Mouse (Mus musculus): ENCODE measurements around the gene Slf1. TPM values are rescaled to one million over a fixed set of nuclear protein-coding genes. Genes with fewer than 3 reads are reported as not detected.
A peak's percentile ranks its signal among the peaks of the same experiment; 100 is the strongest.

The Slf1 gene
- total RNA-seq (2014; rRNA removed; ENCODE audit: low replicate concordance): 3.6 and 5.3 TPM in 2 replicates
- polyA plus RNA-seq (2015; fragmentation: Nextera tagmentation; extraction: Ambion mirVana): 25.3 and 26.6 TPM in 2 replicates

- TF ChIP-seq CTCF (IDR thresholded peaks at IDR 0.05; ENCODE audit: low read depth) (no peak), EP300 (IDR thresholded peaks at IDR 0.05; ENCODE audit: low read depth) (no peak)
- peak within 1 kb of the TSS; percentile 92 for H3K27ac ChIP-seq (ENCODE audit: low read depth)
- under 1% methylated on average over 64 of the region's 65 CpGs for WGBS
- no peaks in the 10 kb centered on the region for H3K4me1 ChIP-seq (ENCODE audit: control insufficient read depth, insufficient read depth)
- H3K9me3 ChIP-seq (replicated peaks; ENCODE audit: control insufficient read depth, low read length): no peaks in the 10 kb centered on the region
- peak; percentile 98 for ATAC-seq (ENCODE audit: insufficient read depth, low read depth)
- peak within 1 kb of the TSS; percentile 100 for H3K4me3 ChIP-seq (ENCODE audit: low read depth, low read length)
- H3K36me3 ChIP-seq (replicated peaks; ENCODE audit: control insufficient read depth, insufficient read depth, low read length): no peaks in the 10 kb centered on the region
- peak within 1 kb of the TSS; percentile 74 for H3K4me2 ChIP-seq (ENCODE audit: low read depth, low read length)
- peak within 1 kb of the TSS; percentile 84 for H3K9ac ChIP-seq (replicated peaks; ENCODE audit: low read depth, low read length)
- peak; percentile 85 for DNase-seq (ENCODE audit: low spot score)
- no peaks in the 10 kb centered on the region for H3K27me3 ChIP-seq (ENCODE audit: control insufficient read depth, insufficient read depth, low read length)
Measured at GRCm38 (mm10) chr13:77134931-77135620, at the start of gene Slf1, which contains the start of gene 2210408I21Rik. Gene Slf1 (minus strand): TSS chr13:77135473. Gene 2210408I21Rik (plus strand): TSS chr13:77135540.

- no peaks in the 10 kb centered on the region for H3K27me3 ChIP-seq (ENCODE audit: control insufficient read depth, insufficient read depth, low read length)
- H3K27ac ChIP-seq (ENCODE audit: low read depth): no peak overlapping the region
- no peak for ATAC-seq (ENCODE audit: insufficient read depth, low read depth)
Measured at GRCm38 (mm10) chr13:77177931-77178330, 42.7 kb upstream of the Slf1 start.

GRCm38 (mm10) chr13:77140890-77141289 lies 5.6 kb upstream of the Slf1 start:
- no peak overlapping the region for H3K4me2 ChIP-seq (ENCODE audit: low read depth, low read length)
- 86% methylated on average over 2 of the region's 2 CpGs for WGBS
- H3K4me3 ChIP-seq (ENCODE audit: low read depth, low read length): no peak overlapping the region
- no peaks in the 10 kb centered on the region for H3K4me1 ChIP-seq (ENCODE audit: control insufficient read depth, insufficient read depth)
- H3K36me3 ChIP-seq (replicated peaks; ENCODE audit: control insufficient read depth, insufficient read depth, low read length): no peaks in the 10 kb centered on the region
- DNase-seq (ENCODE audit: low spot score) (no peak), ATAC-seq (ENCODE audit: insufficient read depth, low read depth) (no peak)
- no peak for TF ChIP-seq CTCF (IDR thresholded peaks at IDR 0.05; ENCODE audit: low read depth)
- no peak for TF ChIP-seq EP300 (IDR thresholded peaks at IDR 0.05; ENCODE audit: low read depth)
- no peaks in the 10 kb centered on the region for H3K27me3 ChIP-seq (ENCODE audit: control insufficient read depth, insufficient read depth, low read length)
- no peaks in the 10 kb centered on the region for H3K9me3 ChIP-seq (replicated peaks; ENCODE audit: control insufficient read depth, low read length)
- H3K9ac ChIP-seq (replicated peaks; ENCODE audit: low read depth, low read length): no peak overlapping the region
- H3K27ac ChIP-seq (ENCODE audit: low read depth): no peak overlapping the region

More at GRCm38 (mm10) chr13:77177931-77178330, 42.7 kb upstream of the Slf1 start:
- Histone ChIP-seq H3K9ac (replicated peaks; ENCODE audit: low read depth, low read length) (no peak overlapping the region), H3K4me2 (ENCODE audit: low read depth, low read length) (no peak overlapping the region), H3K4me1 (ENCODE audit: control insufficient read depth, insufficient read depth) (no peaks in the 10 kb centered on the region), H3K9me3 (replicated peaks; ENCODE audit: control insufficient read depth, low read length) (no peaks in the 10 kb centered on the region), H3K4me3 (ENCODE audit: low read depth, low read length) (no peak overlapping the region), H3K36me3 (replicated peaks; ENCODE audit: control insufficient read depth, insufficient read depth, low read length) (no peaks in the 10 kb centered on the region)
- no peak for DNase-seq (ENCODE audit: low spot score)
- TF ChIP-seq EP300 (IDR thresholded peaks at IDR 0.05; ENCODE audit: low read depth) (no peak), CTCF (IDR thresholded peaks at IDR 0.05; ENCODE audit: low read depth) (no peak)

GRCm38 (mm10) chr13:77135621-77135981 lies 328 bp upstream of the Slf1 start:
- no peak for TF ChIP-seq EP300 (IDR thresholded peaks at IDR 0.05; ENCODE audit: low read depth)
- no peak for TF ChIP-seq CTCF (IDR thresholded peaks at IDR 0.05; ENCODE audit: low read depth)
- Histone ChIP-seq H3K4me3 (ENCODE audit: low read depth, low read length) (peak overlapping the region; percentile 100), H3K9ac (replicated peaks; ENCODE audit: low read depth, low read length) (peak overlapping the region; percentile 84), H3K4me1 (ENCODE audit: control insufficient read depth, insufficient read depth) (no peaks in the 10 kb centered on the region), H3K9me3 (replicated peaks; ENCODE audit: control insufficient read depth, low read length) (no peaks in the 10 kb centered on the region), H3K4me2 (ENCODE audit: low read depth, low read length) (peak overlapping the region; percentile 74), H3K27me3 (ENCODE audit: control insufficient read depth, insufficient read depth, low read length) (no peaks in the 10 kb centered on the region), H3K27ac (ENCODE audit: low read depth) (peak overlapping the region; percentile 92), H3K36me3 (replicated peaks; ENCODE audit: control insufficient read depth, insufficient read depth, low read length) (no peaks in the 10 kb centered on the region)
- WGBS: under 1% methylated on average over 11 of the region's 11 CpGs
- ATAC-seq (ENCODE audit: insufficient read depth, low read depth) (peak; percentile 31), DNase-seq (ENCODE audit: low spot score) (no peak)

GRCm38 (mm10) chr13:77131132-77131531 lies 4.1 kb downstream of the Slf1 start:
- H3K9ac ChIP-seq (replicated peaks; ENCODE audit: low read depth, low read length): no peak overlapping the region
- no peaks in the 10 kb centered on the region for H3K27me3 ChIP-seq (ENCODE audit: control insufficient read depth, insufficient read depth, low read length)
- no peaks in the 10 kb centered on the region for H3K36me3 ChIP-seq (replicated peaks; ENCODE audit: control insufficient read depth, insufficient read depth, low read length)
- H3K4me1 ChIP-seq (ENCODE audit: control insufficient read depth, insufficient read depth): no peaks in the 10 kb centered on the region
- no peaks in the 10 kb centered on the region for H3K9me3 ChIP-seq (replicated peaks; ENCODE audit: control insufficient read depth, low read length)
- no peak for TF ChIP-seq EP300 (IDR thresholded peaks at IDR 0.05; ENCODE audit: low read depth)
- H3K27ac ChIP-seq (ENCODE audit: low read depth): peak overlapping the region; percentile 69
- 43% methylated on average over 2 of the region's 2 CpGs for WGBS
- H3K4me2 ChIP-seq (ENCODE audit: low read depth, low read length): no peak overlapping the region
- ATAC-seq (ENCODE audit: insufficient read depth, low read depth): no peak
- no peak overlapping the region for H3K4me3 ChIP-seq (ENCODE audit: low read depth, low read length)
- peak; percentile 31 for DNase-seq (ENCODE audit: low spot score)

- WGBS: 81% methylated on average over 2 of the region's 2 CpGs
- no peak overlapping the region for H3K9ac ChIP-seq (replicated peaks; ENCODE audit: low read depth, low read length)
- no peaks in the 10 kb centered on the region for H3K9me3 ChIP-seq (replicated peaks; ENCODE audit: control insufficient read depth, low read length)
- no peaks in the 10 kb centered on the region for H3K27me3 ChIP-seq (ENCODE audit: control insufficient read depth, insufficient read depth, low read length)
- no peak overlapping the region for H3K4me3 ChIP-seq (ENCODE audit: low read depth, low read length)
- H3K27ac ChIP-seq (ENCODE audit: low read depth): no peak overlapping the region
- no peak for TF ChIP-seq CTCF (IDR thresholded peaks at IDR 0.05; ENCODE audit: low read depth)
- TF ChIP-seq EP300 (IDR thresholded peaks at IDR 0.05; ENCODE audit: low read depth): no peak
- H3K36me3 ChIP-seq (replicated peaks; ENCODE audit: control insufficient read depth, insufficient read depth, low read length): peaks cover 8% of the 10 kb centered on the region; the same call in 1 of the 2 replicates
- no peak overlapping the region for H3K4me2 ChIP-seq (ENCODE audit: low read depth, low read length)
- DNase-seq (ENCODE audit: low spot score): no peak
- no peaks in the 10 kb centered on the region for H3K4me1 ChIP-seq (ENCODE audit: control insufficient read depth, insufficient read depth)
- ATAC-seq (ENCODE audit: insufficient read depth, low read depth): no peak
Measured at GRCm38 (mm10) chr13:77128240-77128639, 7.0 kb downstream of the Slf1 start.
